Mouse (Mus musculus) hindbrain, embryonic 15.5 days (tissue): ENCODE measurements around the gene Ccdc88c. TPM values are rescaled to one million over a fixed set of nuclear protein-coding genes. Genes with fewer than 3 reads are reported as not detected.
A peak's percentile ranks its signal among the peaks of the same experiment; 100 is the strongest.

Source experiments
- ATAC-seq: fragments of 200-750 bp; cut with Nextera tagmentation; 2 replicates; pipeline ENCODE4 v1.8.0; 2017; ENCODE audit warnings: low read depth, moderate number of reproducible peaks, moderate TSS enrichment; ENCODE audit not compliant: low FRiP score
- H3K27ac ChIP-seq: fragments of 300-500 bp; sonication (generic); replicated peaks from 2 replicates; pipeline ENCODE4 v1.5.1; 2015; ENCODE audit warnings: mild to moderate bottlenecking, inconsistent platforms
- H3K27me3 ChIP-seq: fragments of 300-500 bp; sonication (generic); 2 replicates; pipeline ENCODE4 v1.6.1; 2015; ENCODE audit warnings: control low read depth, inconsistent platforms
- H3K36me3 ChIP-seq: fragments of 300-500 bp; sonication (generic); 2 replicates; pipeline ENCODE4 v1.6.1; 2015; ENCODE audit warnings: control low read depth, inconsistent platforms
- H3K4me1 ChIP-seq: fragments of 300-500 bp; sonication (generic); replicated peaks from 2 replicates; pipeline ENCODE4 v1.6.1; 2015; ENCODE audit warnings: control low read depth, inconsistent platforms
- H3K4me2 ChIP-seq: fragments of 300-500 bp; sonication (generic); 2 replicates; pipeline ENCODE4 v1.6.1; 2015; ENCODE audit warnings: moderate library complexity, mild to moderate bottlenecking, inconsistent platforms
- H3K4me3 ChIP-seq: fragments of 300-500 bp; sonication (generic); 2 replicates; pipeline ENCODE4 v1.5.1; 2015; ENCODE audit warnings: mild to moderate bottlenecking, inconsistent platforms
- H3K9ac ChIP-seq: fragments of 300-500 bp; sonication (generic); 2 replicates; pipeline ENCODE4 v1.6.1; 2015; ENCODE audit warnings: inconsistent platforms
- H3K9me3 ChIP-seq: fragments of 300-500 bp; sonication (generic); 2 replicates; pipeline ENCODE4 v1.6.1; 2016; ENCODE audit warnings: control low read depth, inconsistent platforms
- WGBS: fragments of 180-500 bp; shearing (Covaris S2); methylation state at CpG from one replicate; pipeline ENCODE4 v1.1.7; 2015; 5-methylcytosine and 5-hydroxymethylcytosine counted together
- polyA plus RNA-seq: library from polyadenylated mRNA; unstranded; fragments of >200 nt; fragmentation: Nextera tagmentation; extraction: Ambion mirVana; gene quantifications from 2 replicates; pipeline ENCODE4 v1.2.1, GENCODE M21; 2015

Ccdc88c gene
- polyA plus RNA-seq, 1 experiment from 2014 or later, result 11.8 TPM

DNA sequence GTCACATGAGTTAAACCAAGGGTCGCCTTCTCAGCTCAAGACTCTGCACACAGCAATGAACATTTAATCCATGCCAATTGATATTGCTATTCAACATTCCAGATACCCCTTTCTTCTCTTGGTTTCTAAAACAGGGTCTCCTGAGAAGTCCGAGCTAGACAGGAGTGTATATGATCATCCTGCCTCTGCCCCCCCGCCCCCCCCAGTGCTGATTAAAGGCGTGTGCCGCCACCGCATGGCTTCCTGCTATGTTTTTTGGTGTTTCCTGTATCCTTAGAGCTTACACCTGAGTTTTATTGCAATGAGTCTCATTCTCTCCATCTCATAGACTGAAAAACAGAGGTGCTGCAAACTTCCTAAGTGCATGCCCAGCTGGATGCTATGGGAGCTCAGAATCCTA, 127.5 kb downstream of the Ccdc88c start:
- Histone ChIP-seq H3K9ac (no peak overlapping the region), H3K27ac (no peak overlapping the region), H3K4me2 (no peak overlapping the region), H3K36me3 (no peaks in the 10 kb centered on the region), H3K4me3 (no peak overlapping the region), H3K27me3 (peaks cover 29% of the 10 kb centered on the region), H3K4me1 (peaks cover 23% of the 10 kb centered on the region), H3K9me3 (no peaks in the 10 kb centered on the region)
- no peak for ATAC-seq
- WGBS, result 84% methylated on average over 6 of the region's 6 CpGs

DNA sequence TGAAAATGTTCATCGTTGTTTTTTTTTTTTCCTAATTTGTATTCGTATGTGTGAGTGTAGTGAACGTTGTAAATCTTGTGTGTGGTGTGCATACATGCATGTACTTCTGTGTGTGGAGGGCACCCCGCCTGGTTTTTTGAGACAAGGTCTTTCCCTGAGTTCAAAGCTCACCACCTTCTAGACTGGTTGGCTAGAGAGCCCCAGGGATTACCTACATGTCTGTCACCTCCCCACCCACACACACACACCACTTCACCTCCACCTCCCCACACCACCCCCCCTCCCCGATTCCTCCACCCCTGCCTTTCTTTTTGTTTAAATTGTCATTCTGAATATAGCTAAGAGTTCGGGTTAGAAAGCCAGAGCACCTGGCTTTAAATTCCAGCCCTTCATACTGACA, 128.0 kb downstream of the Ccdc88c start:
- Histone ChIP-seq H3K4me1 (peaks cover 28% of the 10 kb centered on the region), H3K4me3 (no peak overlapping the region), H3K9ac (no peak overlapping the region), H3K27ac (no peak overlapping the region), H3K9me3 (no peaks in the 10 kb centered on the region), H3K36me3 (no peaks in the 10 kb centered on the region), H3K4me2 (no peak overlapping the region), H3K27me3 (peaks cover 27% of the 10 kb centered on the region)
- ATAC-seq, result no peak
- 75% methylated on average over 6 of the region's 6 CpGs for WGBS

DNA sequence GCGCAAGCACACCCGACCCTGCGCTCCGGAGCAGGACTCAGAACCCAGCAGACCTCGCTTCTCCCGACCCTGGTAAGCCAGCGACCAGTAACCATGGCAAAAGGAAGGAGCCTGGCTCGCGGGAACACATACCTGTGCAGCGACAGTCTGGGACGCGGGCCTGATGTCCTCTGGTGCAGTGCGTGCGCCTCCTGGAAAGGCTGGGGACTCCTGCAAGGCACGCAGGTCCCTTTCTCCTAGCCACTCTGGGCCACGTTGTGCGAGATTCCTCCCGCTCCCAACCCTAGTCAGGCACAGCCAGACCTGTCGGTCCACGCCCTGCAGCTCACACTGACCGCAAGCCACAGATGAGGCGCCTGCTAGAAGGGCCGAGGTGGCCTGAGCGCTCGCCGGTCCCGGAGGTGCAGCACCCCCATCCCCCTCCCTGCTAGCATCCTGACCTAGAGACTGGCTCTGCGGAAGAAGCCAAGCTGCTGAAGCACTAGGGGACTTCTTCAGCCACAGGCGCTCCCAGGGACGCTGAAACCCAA, 129.7 kb downstream of the Ccdc88c start:
- peak; percentile 77 for ATAC-seq
- Histone ChIP-seq H3K9ac (peak overlapping the region; percentile 60), H3K27ac (peak overlapping the region; percentile 27; the same call in 1 of the 2 replicates), H3K4me3 (peak overlapping the region; percentile 45), H3K27me3 (peaks cover 27% of the 10 kb centered on the region), H3K36me3 (no peaks in the 10 kb centered on the region), H3K9me3 (no peaks in the 10 kb centered on the region), H3K4me1 (peaks cover 34% of the 10 kb centered on the region), H3K4me2 (peak overlapping the region; percentile 86)
- 2% methylated on average over 30 of the region's 30 CpGs for WGBS

- Histone ChIP-seq H3K9ac (no peak overlapping the region), H3K36me3 (no peaks in the 10 kb centered on the region), H3K9me3 (no peaks in the 10 kb centered on the region), H3K4me3 (peak overlapping the region; percentile 45), H3K4me2 (peak overlapping the region; percentile 86), H3K27me3 (peaks cover 27% of the 10 kb centered on the region), H3K4me1 (peaks cover 34% of the 10 kb centered on the region), H3K27ac (no peak overlapping the region)
- 15% methylated on average over 12 of the region's 12 CpGs for WGBS
- no peak for ATAC-seq
Measured at GRCm38 (mm10) chr12:100897736-100898650, 130.9 kb downstream of the Ccdc88c start.

DNA sequence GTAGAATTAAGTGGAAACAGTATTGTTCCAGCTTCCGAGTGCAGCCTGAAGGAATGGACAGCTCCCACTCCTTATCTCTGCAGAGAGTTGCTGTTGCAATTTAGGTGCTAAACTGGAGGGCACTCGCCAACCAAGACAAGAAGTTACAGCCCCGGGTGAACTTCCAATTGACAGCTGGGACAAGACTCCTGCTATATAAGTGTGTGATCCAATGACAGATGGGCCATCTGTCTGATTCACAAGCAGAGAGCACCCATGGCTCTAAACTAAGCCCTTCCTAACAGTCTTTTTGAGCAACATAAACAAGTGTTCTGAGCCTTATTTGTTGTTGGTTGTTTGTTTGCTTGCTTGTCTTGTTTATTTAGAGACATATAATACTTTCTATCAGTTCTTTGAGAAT, 132.2 kb downstream of the Ccdc88c start:
- Histone ChIP-seq H3K27ac (no peak overlapping the region), H3K27me3 (peaks cover 25% of the 10 kb centered on the region), H3K9ac (no peak overlapping the region), H3K4me3 (no peak overlapping the region), H3K4me2 (no peak overlapping the region), H3K9me3 (no peaks in the 10 kb centered on the region), H3K36me3 (no peaks in the 10 kb centered on the region), H3K4me1 (peaks cover 34% of the 10 kb centered on the region)
- WGBS, result 60% methylated on average over 3 of the region's 3 CpGs
- ATAC-seq, result no peak

DNA sequence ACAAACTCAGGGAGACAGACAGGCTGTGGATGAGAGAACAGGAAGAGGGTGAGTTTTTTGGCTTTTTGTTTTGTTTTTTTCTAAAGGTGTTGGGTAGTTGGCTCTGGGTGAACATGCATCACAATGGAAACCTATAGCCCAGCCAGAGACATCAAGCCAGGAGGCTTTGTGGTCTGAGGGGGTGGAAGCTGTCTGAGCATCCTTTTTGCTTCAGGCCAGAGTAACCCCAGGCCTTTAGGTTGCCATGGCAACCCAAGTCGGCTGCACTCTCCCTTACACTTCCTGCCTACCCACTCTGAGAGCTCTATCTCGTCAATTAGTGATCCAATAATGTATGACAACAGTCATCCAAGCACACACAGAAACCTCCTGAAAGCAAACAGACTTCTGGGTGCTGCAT, 133.4 kb downstream of the Ccdc88c start:
- Histone ChIP-seq H3K36me3 (no peaks in the 10 kb centered on the region), H3K27ac (no peak overlapping the region), H3K4me3 (no peak overlapping the region), H3K9me3 (no peaks in the 10 kb centered on the region), H3K4me2 (no peak overlapping the region), H3K9ac (no peak overlapping the region), H3K4me1 (peaks cover 34% of the 10 kb centered on the region), H3K27me3 (peaks cover 24% of the 10 kb centered on the region)
- ATAC-seq, result 0 out of 2 replicates have a peak, but pooled peaks have one; percentile 24
- WGBS, result 2% methylated on average over 2 of the region's 2 CpGs

- Histone ChIP-seq H3K27ac (no peak overlapping the region), H3K9me3 (no peaks in the 10 kb centered on the region), H3K27me3 (no peaks in the 10 kb centered on the region), H3K4me2 (no peak overlapping the region), H3K36me3 (no peaks in the 10 kb centered on the region), H3K9ac (no peak overlapping the region), H3K4me3 (no peak overlapping the region), H3K4me1 (peaks cover 14% of the 10 kb centered on the region)
- WGBS, result 94% methylated on average over 3 of the region's 3 CpGs
- no peak for ATAC-seq
Measured at GRCm38 (mm10) chr12:100890548-100890947, 138.3 kb downstream of the Ccdc88c start.

DNA sequence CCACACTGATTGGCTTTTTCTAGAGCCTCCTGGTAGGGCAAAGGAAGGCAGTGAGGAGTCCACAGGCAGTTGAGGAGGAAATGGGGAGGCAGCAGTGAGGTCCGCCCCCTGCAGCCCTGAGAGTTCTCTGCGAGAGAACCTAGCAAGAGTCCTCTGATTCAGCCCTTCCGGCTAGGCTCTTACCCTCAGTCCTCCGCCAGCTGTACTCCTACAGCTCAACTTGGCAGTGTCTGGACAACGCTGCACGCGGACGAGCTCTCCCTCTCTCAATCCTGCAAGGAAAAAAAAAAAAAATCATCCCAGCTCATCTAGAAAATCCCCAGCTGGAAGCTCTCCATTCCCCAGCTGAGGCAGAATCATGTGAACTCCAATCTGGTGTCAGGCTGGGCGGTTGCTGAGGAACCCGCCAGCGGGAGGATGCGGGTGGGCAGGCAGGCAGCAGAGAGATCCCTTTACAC, 141.0 kb downstream of the Ccdc88c start:
- no peaks in the 10 kb centered on the region for H3K9me3 ChIP-seq
- peaks cover 11% of the 10 kb centered on the region; the same call in 1 of the 2 replicates for H3K4me1 ChIP-seq
- no peak overlapping the region for H3K27ac ChIP-seq
- no peak overlapping the region for H3K4me3 ChIP-seq
- H3K9ac ChIP-seq, result no peak overlapping the region
- no peaks in the 10 kb centered on the region for H3K27me3 ChIP-seq
- 29% methylated on average over 12 of the region's 12 CpGs for WGBS
- peak overlapping the region; percentile 32; the same call in 1 of the 2 replicates for H3K4me2 ChIP-seq
- no peaks in the 10 kb centered on the region for H3K36me3 ChIP-seq
- ATAC-seq, result no peak; the same call in 1 of the 2 replicates

GRCm38 (mm10) chr12:100886877-100887276, 142.0 kb downstream of the Ccdc88c start:
- 89% methylated on average over 4 of the region's 4 CpGs for WGBS
- no peak for ATAC-seq
- H3K36me3 ChIP-seq, result no peaks in the 10 kb centered on the region
- H3K9ac ChIP-seq, result no peak overlapping the region
- H3K4me3 ChIP-seq, result no peak overlapping the region
- H3K9me3 ChIP-seq, result no peaks in the 10 kb centered on the region
- no peak overlapping the region for H3K27ac ChIP-seq
- H3K4me1 ChIP-seq, result peaks cover 11% of the 10 kb centered on the region; the same call in 1 of the 2 replicates
- H3K4me2 ChIP-seq, result no peak overlapping the region
- H3K27me3 ChIP-seq, result no peaks in the 10 kb centered on the region

DNA sequence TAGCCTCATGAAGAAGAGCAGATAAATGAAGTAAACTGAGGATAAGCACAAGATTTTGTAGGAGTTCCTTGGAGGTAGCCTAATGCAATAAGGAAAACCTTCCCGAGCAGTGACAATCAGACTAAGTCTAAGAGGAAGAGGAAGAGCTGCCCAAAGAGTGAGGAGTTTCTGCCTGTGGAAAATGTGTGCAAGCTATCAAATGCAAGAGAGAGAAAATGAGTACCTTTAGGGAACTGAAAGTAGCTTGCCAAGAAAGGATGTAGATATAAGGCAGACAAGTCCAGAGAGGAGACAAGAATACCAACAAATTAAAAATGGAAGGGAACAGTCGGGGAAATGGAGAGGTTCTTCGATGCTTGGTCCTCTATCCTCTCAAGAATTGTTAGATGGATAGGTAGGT, 143.3 kb downstream of the Ccdc88c start:
- peaks cover 11% of the 10 kb centered on the region; the same call in 1 of the 2 replicates for H3K4me1 ChIP-seq
- no peaks in the 10 kb centered on the region for H3K36me3 ChIP-seq
- H3K9me3 ChIP-seq, result no peaks in the 10 kb centered on the region
- H3K4me2 ChIP-seq, result no peak overlapping the region
- H3K27me3 ChIP-seq, result no peaks in the 10 kb centered on the region
- H3K4me3 ChIP-seq, result no peak overlapping the region
- no peak overlapping the region for H3K9ac ChIP-seq
- 93% methylated on average over 3 of the region's 3 CpGs for WGBS
- H3K27ac ChIP-seq, result no peak overlapping the region
- ATAC-seq, result no peak

DNA sequence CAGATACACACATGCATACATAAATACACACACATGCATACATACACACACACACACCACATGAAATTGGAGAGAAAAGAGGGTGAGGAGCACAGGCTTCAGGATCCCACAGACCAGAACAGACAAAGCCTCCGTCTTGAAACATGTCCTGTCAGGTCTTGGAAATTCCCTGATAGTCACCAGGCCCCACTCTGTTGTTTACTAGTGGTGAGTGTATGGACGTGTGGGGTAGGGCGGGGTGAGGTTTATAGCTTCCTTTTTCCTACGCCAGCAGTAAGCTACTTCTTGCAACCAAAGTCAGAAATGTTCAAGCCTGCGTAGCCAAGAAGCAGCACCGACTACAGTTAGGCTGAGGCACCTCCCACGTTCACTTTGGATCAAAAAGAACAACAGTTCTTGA, 145.7 kb downstream of the Ccdc88c start:
- no peaks in the 10 kb centered on the region for H3K36me3 ChIP-seq
- WGBS, result 87% methylated on average over 7 of the region's 7 CpGs
- H3K27ac ChIP-seq, result no peak overlapping the region
- H3K9ac ChIP-seq, result no peak overlapping the region
- no peaks in the 10 kb centered on the region for H3K27me3 ChIP-seq
- H3K4me3 ChIP-seq, result no peak overlapping the region
- H3K9me3 ChIP-seq, result no peaks in the 10 kb centered on the region
- no peak overlapping the region for H3K4me2 ChIP-seq
- no peak for ATAC-seq
- H3K4me1 ChIP-seq, result peaks cover 6% of the 10 kb centered on the region; the same call in 1 of the 2 replicates

DNA sequence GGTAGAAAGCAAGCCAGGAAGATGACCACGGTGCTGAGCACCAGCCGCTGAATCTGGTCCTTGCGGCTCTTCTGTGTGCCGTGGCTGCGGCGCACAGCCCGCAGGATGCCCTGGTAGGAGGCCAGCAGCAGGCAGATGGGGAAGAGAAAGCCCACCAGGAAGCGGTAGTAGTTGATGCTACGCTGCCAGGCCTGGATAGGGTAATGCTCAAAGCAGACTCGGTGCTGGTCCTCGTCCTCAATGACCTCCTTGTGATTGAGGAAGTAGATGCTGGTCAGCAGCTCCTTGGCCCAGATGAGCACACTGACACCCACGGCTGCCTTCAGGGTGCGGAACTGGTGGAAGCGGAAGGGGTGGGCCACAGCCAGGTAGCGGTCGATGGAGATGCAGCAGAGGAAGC, 150.3 kb downstream of the Ccdc88c start:
- H3K9me3 ChIP-seq, result no peaks in the 10 kb centered on the region
- WGBS, result 87% methylated on average over 16 of the region's 16 CpGs
- no peak overlapping the region for H3K4me3 ChIP-seq

More for the DNA sequence above, 150.3 kb downstream of the Ccdc88c start:
- no peak overlapping the region for H3K4me2 ChIP-seq
- no peaks in the 10 kb centered on the region for H3K36me3 ChIP-seq
- no peak for ATAC-seq
- no peaks in the 10 kb centered on the region for H3K27me3 ChIP-seq
- H3K27ac ChIP-seq, result no peak overlapping the region
- H3K4me1 ChIP-seq, result no peaks in the 10 kb centered on the region
- no peak overlapping the region for H3K9ac ChIP-seq
